Mouse (Mus musculus) forebrain, embryonic 11.5 days (tissue): ENCODE data around the gene BC049715. TPM values are rescaled to one million over a fixed set of nuclear protein-coding genes. Genes with fewer than 3 reads are reported as not detected.

ENCODE experiments used
- ATAC-seq: fragments of 200-750 bp; cut with Nextera tagmentation; replicated peaks from 2 replicates; pipeline ENCODE4 v1.8.0; 2017; ENCODE audit warnings: moderate TSS enrichment; ENCODE audit not compliant: low FRiP score
- DNase-seq: peaks from one replicate; pipeline ENCODE4 v3.0.0-alpha.2; 2017; ENCODE audit warnings: low spot score
- H3K27ac ChIP-seq: fragments of 300-500 bp; sonication (generic); 2 replicates; pipeline ENCODE4 v1.5.1; 2014; ENCODE audit warnings: low read depth, low read length
- H3K27me3 ChIP-seq: fragments of 300-500 bp; sonication (generic); 2 replicates; pipeline ENCODE4 v1.6.1; 2014; ENCODE audit warnings: mild to moderate bottlenecking, low read length, mixed read lengths; ENCODE audit not compliant: control insufficient read depth, insufficient read depth
- H3K36me3 ChIP-seq: fragments of 300-500 bp; sonication (generic); 2 replicates; pipeline ENCODE4 v1.6.1; 2014; ENCODE audit warnings: mild to moderate bottlenecking, low read length, moderate library complexity, mixed read lengths; ENCODE audit not compliant: control insufficient read depth, insufficient read depth
- H3K4me1 ChIP-seq: fragments of 300-500 bp; sonication (generic); replicated peaks from 2 replicates; pipeline ENCODE4 v1.6.1; 2014; ENCODE audit warnings: low read length, mixed read lengths; ENCODE audit not compliant: control insufficient read depth, insufficient read depth
- H3K4me2 ChIP-seq: fragments of 300-500 bp; sonication (generic); 2 replicates; pipeline ENCODE4 v1.6.1; 2014; ENCODE audit warnings: low read depth, mild to moderate bottlenecking, low read length, moderate library complexity, mixed read lengths; ENCODE audit not compliant: severe bottlenecking
- H3K4me3 ChIP-seq: fragments of 300-500 bp; sonication (generic); 2 replicates; pipeline ENCODE4 v1.5.1; 2014; ENCODE audit warnings: low read depth, low read length
- H3K9ac ChIP-seq: fragments of 300-500 bp; sonication (generic); 2 replicates; pipeline ENCODE4 v1.6.1; 2014; ENCODE audit warnings: low read length
- H3K9me3 ChIP-seq: fragments of 300-500 bp; sonication (generic); 2 replicates; pipeline ENCODE4 v1.6.1; 2016; ENCODE audit warnings: low read length, mixed read lengths; ENCODE audit not compliant: control insufficient read depth
- WGBS: fragments of 180-500 bp; shearing (Covaris S2); extraction: QIAGEN DNeasy Blood & Tissue Kit; methylation state at CpG from one replicate; pipeline ENCODE4 v1.1.7; 2014; 5-methylcytosine and 5-hydroxymethylcytosine counted together
- polyA plus RNA-seq: library from polyadenylated mRNA; unstranded; fragments of >200 nt; fragmentation: Nextera tagmentation; extraction: Ambion mirVana; gene quantifications from 2 replicates; pipeline ENCODE4 v1.2.1, GENCODE M21; 2014

BC049715 gene
- polyA plus RNA-seq, 1 experiment from 2014 or later = 2.0 TPM

- no peak overlapping the region for H3K4me2 ChIP-seq
- no peaks in the 10 kb centered on the region for H3K4me1 ChIP-seq
- H3K36me3 ChIP-seq = no peaks in the 10 kb centered on the region
- 89% methylated on average over 4 of the region's 4 CpGs for WGBS
- H3K9ac ChIP-seq = no peak overlapping the region
- H3K27me3 ChIP-seq = no peaks in the 10 kb centered on the region
- ATAC-seq (no peak), DNase-seq (no peak)
- no peaks in the 10 kb centered on the region for H3K9me3 ChIP-seq
- H3K4me3 ChIP-seq = no peak overlapping the region
- H3K27ac ChIP-seq = no peak overlapping the region
These were observed 24.9 kb downstream of the BC049715 start for GRCm38 (mm10) chr6:136852348-136852747.

GRCm38 (mm10) chr6:136852762-136853161 is 25.3 kb downstream of the BC049715 start:
- Histone ChIP-seq H3K9me3 (no peaks in the 10 kb centered on the region), H3K4me1 (no peaks in the 10 kb centered on the region), H3K27ac (no peak overlapping the region), H3K4me2 (no peak overlapping the region), H3K27me3 (no peaks in the 10 kb centered on the region), H3K9ac (no peak overlapping the region), H3K36me3 (no peaks in the 10 kb centered on the region), H3K4me3 (no peak overlapping the region)
- ATAC-seq (no peak), DNase-seq (no peak)
- WGBS = 48% methylated on average over 3 of the region's 3 CpGs

- ATAC-seq = no peak
- Histone ChIP-seq H3K36me3 (no peaks in the 10 kb centered on the region), H3K9ac (no peak overlapping the region), H3K4me2 (no peak overlapping the region), H3K4me1 (no peaks in the 10 kb centered on the region), H3K27me3 (no peaks in the 10 kb centered on the region), H3K9me3 (no peaks in the 10 kb centered on the region), H3K27ac (no peak overlapping the region), H3K4me3 (no peak overlapping the region)
- 92% methylated on average over 11 of the region's 11 CpGs for WGBS
- no peak for DNase-seq
These were observed 26.9 kb downstream of the BC049715 start for GRCm38 (mm10) chr6:136854361-136854781.

GRCm38 (mm10) chr6:136855183-136855582 is 27.8 kb downstream of the BC049715 start:
- H3K4me1 ChIP-seq = no peaks in the 10 kb centered on the region
- no peak overlapping the region for H3K4me2 ChIP-seq
- no peak for ATAC-seq
- H3K4me3 ChIP-seq = no peak overlapping the region
- H3K9me3 ChIP-seq = no peaks in the 10 kb centered on the region
- H3K27me3 ChIP-seq = no peaks in the 10 kb centered on the region
- no peaks in the 10 kb centered on the region for H3K36me3 ChIP-seq
- H3K27ac ChIP-seq = no peak overlapping the region
- 86% methylated on average over 2 of the region's 2 CpGs for WGBS
- no peak for DNase-seq
- no peak overlapping the region for H3K9ac ChIP-seq

GRCm38 (mm10) chr6:136856071-136856636 is 28.7 kb downstream of the BC049715 start:
- no peak overlapping the region for H3K4me2 ChIP-seq
- ATAC-seq = 0 out of 2 replicates have a peak, but pooled peaks have one; percentile 6
- H3K4me1 ChIP-seq = no peaks in the 10 kb centered on the region
- no peak overlapping the region for H3K4me3 ChIP-seq
- no peak overlapping the region for H3K27ac ChIP-seq
- DNase-seq = no peak
- 69% methylated on average over 14 of the region's 14 CpGs for WGBS
- H3K27me3 ChIP-seq = no peaks in the 10 kb centered on the region
- H3K36me3 ChIP-seq = no peaks in the 10 kb centered on the region
- H3K9ac ChIP-seq = no peak overlapping the region
- H3K9me3 ChIP-seq = no peaks in the 10 kb centered on the region

GRCm38 (mm10) chr6:136857186-136857872 is 29.9 kb downstream of the BC049715 start, which contains the start of gene Art4:
Gene Art4 (minus strand): TSS chr6:136857733.
- H3K9me3 ChIP-seq = no peaks in the 10 kb centered on the region
- H3K36me3 ChIP-seq = no peaks in the 10 kb centered on the region
- H3K4me1 ChIP-seq = no peaks in the 10 kb centered on the region
- ATAC-seq = peak; percentile 53
- no peak for DNase-seq
- H3K27ac ChIP-seq = no peak within 1 kb of the TSS
- no peak within 1 kb of the TSS for H3K4me2 ChIP-seq
- no peaks in the 10 kb centered on the region for H3K27me3 ChIP-seq
- no peak within 1 kb of the TSS for H3K4me3 ChIP-seq
- H3K9ac ChIP-seq = no peak within 1 kb of the TSS
- WGBS = 82% methylated on average over 18 of the region's 18 CpGs

GRCm38 (mm10) chr6:136857873-136858260 is 30.4 kb downstream of the BC049715 start:
- DNase-seq = no peak
- no peak overlapping the region for H3K27ac ChIP-seq
- no peaks in the 10 kb centered on the region for H3K36me3 ChIP-seq
- H3K9ac ChIP-seq = no peak overlapping the region
- no peak overlapping the region for H3K4me2 ChIP-seq
- no peak overlapping the region for H3K4me3 ChIP-seq
- H3K4me1 ChIP-seq = no peaks in the 10 kb centered on the region
- H3K27me3 ChIP-seq = no peaks in the 10 kb centered on the region
- 74% methylated on average over 11 of the region's 11 CpGs for WGBS
- ATAC-seq = no peak
- no peaks in the 10 kb centered on the region for H3K9me3 ChIP-seq

- Histone ChIP-seq H3K9ac (no peak overlapping the region), H3K4me3 (no peak overlapping the region), H3K4me2 (no peak overlapping the region), H3K27me3 (no peaks in the 10 kb centered on the region), H3K9me3 (no peaks in the 10 kb centered on the region), H3K4me1 (no peaks in the 10 kb centered on the region), H3K36me3 (no peaks in the 10 kb centered on the region), H3K27ac (no peak overlapping the region)
- WGBS = 82% methylated on average over 8 of the region's 8 CpGs
- no peak for DNase-seq
- ATAC-seq = no peak
These were observed 31.0 kb downstream of the BC049715 start for GRCm38 (mm10) chr6:136858420-136858819.

GRCm38 (mm10) chr6:136861020-136861419 is 33.6 kb downstream of the BC049715 start:
- H3K9ac ChIP-seq = no peak overlapping the region
- 54% methylated on average over 9 of the region's 9 CpGs for WGBS
- no peak overlapping the region for H3K4me2 ChIP-seq
- no peaks in the 10 kb centered on the region for H3K9me3 ChIP-seq
- no peaks in the 10 kb centered on the region for H3K27me3 ChIP-seq
- no peaks in the 10 kb centered on the region for H3K4me1 ChIP-seq
- ATAC-seq = peak; percentile 53; the same call in 1 of the 2 replicates
- no peak overlapping the region for H3K4me3 ChIP-seq
- no peaks in the 10 kb centered on the region for H3K36me3 ChIP-seq
- no peak overlapping the region for H3K27ac ChIP-seq
- DNase-seq = no peak
